In the genomic region with DNA sequence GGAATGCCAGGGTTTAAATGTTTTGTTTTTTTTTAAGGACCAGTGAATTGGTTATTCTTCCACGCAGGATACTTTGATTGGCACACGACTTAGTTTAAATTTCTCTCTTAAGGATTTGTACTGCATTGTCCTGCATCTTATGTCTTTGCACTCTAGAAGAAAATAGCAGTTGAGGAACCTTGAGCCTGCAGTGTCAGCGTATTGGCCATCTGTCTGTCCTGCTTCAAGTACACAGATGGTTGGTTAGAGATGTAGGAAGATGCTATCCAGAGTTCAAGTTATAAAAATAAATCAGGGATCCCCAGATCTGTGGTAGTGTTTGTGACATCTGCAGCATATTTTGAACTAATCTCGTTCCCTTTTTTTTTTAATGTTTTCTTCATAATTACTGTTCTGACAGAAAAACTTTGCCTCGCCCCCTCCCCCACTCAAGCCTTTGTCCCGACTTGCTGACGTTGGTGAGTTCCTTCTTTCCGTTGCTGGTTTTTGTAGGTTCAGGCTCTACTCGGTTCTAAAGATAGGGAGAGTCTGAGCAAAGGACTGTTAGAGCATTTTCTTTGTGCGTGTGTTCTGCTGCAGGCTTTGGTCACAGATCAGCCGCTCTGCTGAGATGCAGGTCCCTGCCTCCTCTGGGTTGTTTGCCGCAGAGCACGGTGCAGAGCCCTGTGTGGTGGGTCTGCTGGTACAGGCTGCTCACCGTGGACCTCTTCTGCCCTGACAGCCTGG, we compare ENCODE assay signal across 8 mouse cellular contexts. TPM values are rescaled to one million over a fixed set of nuclear protein-coding genes. Genes with fewer than 3 reads are reported as not detected.
DNase-seq lines count a peak whose midpoint lies in the region; ATAC-seq lines count a peak whose summit lies in the region.

No protein-coding gene starts in this region.

- no peak for DNase-seq in frontal cortex, postnatal 10 days (ENCODE audit: low spot score in 2 of 2)
- peak; percentile 38 for DNase-seq in thymus, postnatal 14 days
- DNase-seq in thymus, postnatal 10 days (ENCODE audit: low spot score in 2 of 2) = no peak
- DNase-seq in heart, postnatal 4 days = peak; percentile 27
- peak; percentile 26 to 27 for DNase-seq in lung, postnatal 4 days
- DNase-seq in spleen, postnatal 14 days (ENCODE audit: low spot score in 2 of 2) = no peak

- ATAC-seq in frontal cortex, adult (ENCODE audit: low TSS enrichment) = 0 out of 2 replicates have a peak, but pooled peaks have one; percentile 29
- ATAC-seq in inflammation-experienced regulatory T-cells, adult 6 months = no peak

RNA-seq across cellular contexts. Expression of a gene that starts 2.2 kb away (rescaled TPM):
- total RNA-seq in heart, postnatal 4 days (2021) = 10 to 100 TPM; 38.7 to 39.2 TPM
- 10 to 100 TPM; 11.5 to 21.3 (median 13.3) TPM for polyA plus RNA-seq in inflammation-experienced regulatory T-cells, adult 6 months (2017; shearing (Covaris generic))

Comparison
In these comparisons a context has a peak if more than half of its experiments do, and no peak if none do; other contexts are left out.
1. DNase-seq: peak in thymus, postnatal 14 days (single experiment), heart, postnatal 4 days (single experiment) and lung, postnatal 4 days (2 of 2); none in frontal cortex, postnatal 10 days (0 of 2), thymus, postnatal 10 days (0 of 2) and spleen, postnatal 14 days (0 of 2).